Mouse (Mus musculus) CD4-positive helper T cell, adult 2 months (primary cell): ENCODE measurements around the gene Il2.
A peak's percentile ranks its signal among the peaks of the same experiment; 100 is the strongest.

ENCODE experiments used
- DNase-seq: peaks from one replicate; pipeline ENCODE4 v3.0.0-alpha.2; 2012; ENCODE audit warnings: low read depth, missing footprints, low spot score

Gene Il2

GRCm38 (mm10) chr3:37125655-37126054 is at the start of gene Il2:
Il2 (minus strand) TSS chr3:37125959.
- DNase-seq, result peak; percentile 62

DNA sequence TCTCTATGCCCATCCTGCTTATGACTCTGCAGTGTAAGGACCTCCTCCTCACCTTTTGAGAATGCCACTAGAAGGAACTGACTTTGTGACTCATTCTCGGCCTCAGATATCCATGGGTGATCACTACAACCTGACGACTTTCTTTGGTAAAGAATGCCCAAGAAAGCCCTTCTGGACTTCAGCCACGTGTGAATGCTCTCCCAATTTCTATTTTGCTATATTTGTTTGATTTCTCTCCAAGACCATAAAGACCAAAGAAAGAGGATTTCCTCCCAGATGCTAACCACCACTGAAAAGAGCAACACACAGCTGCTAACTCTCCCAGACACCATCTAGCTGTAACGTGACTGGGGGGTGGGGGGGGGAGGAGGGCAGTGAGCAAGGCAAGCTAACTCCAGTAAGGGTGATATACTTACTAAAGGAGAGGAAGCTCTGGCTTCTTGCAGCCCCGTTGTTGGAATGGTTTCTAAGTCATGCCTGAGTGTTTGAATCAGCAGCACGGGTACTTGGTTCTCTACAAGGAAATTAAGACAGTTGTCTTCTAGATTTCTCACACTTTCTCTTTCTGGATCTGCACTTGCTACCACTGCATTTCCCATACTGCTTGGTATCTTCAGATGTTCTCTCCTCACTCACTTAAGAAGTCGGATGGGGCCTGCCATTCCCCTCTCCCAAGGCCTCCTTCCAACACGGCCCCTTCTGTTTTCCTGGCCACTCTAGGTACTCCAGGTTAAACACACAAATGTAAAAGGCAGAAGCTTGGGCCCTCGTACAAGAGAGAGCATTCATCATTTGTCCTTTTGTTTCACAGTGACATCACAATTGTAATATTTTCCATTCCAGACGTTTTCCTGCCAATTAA is 49.2 kb upstream of the Il2 start:
- DNase-seq, result peak; percentile 53

DNA sequence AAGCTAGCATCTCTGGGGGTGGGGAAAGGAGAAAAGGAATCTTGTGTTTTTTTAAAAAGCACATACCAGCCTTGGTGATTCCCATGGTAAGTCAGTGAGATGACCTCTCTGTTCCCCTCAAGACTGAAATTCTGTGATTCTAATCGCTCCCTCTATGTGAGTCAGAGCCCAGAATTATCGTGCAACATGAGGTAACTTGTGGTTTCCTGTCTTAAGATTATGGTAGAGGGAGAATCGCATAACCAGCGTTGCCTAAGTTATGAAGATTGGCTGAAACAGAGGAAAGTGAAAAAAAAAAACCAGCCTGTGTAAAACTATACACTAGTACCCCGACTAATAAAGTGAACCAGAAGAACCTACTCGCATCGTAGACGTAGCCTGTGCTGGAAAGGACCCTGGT is 47.5 kb upstream of the Il2 start:
- DNase-seq, result peak; percentile 82

GRCm38 (mm10) chr3:37169283-37169682 is 43.5 kb upstream of the Il2 start:
- no peak for DNase-seq

- DNase-seq, result peak; percentile 39
Measured at GRCm38 (mm10) chr3:37161096-37161495, 35.3 kb upstream of the Il2 start.

DNA sequence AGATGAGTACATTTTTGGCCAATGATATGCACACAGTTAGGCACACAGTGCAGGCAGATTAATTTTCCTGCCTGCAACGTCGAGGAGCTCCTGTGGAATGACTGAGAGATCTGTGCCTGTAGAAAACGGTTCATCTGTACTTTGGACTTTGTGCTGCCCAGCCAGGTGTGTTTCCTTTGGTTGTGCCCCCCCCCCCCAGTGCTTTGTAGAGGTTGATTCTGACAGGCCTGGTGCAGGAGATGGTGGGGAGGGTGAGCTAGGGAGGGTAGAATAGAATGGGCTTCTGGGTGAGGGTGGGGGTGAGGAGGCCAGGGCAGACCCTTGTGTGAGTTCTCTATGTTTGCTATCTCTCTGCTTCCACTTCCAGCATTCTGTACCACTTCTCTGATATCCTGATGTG is 32.5 kb upstream of the Il2 start:
- DNase-seq, result no peak

GRCm38 (mm10) chr3:37157082-37157481 is 31.3 kb upstream of the Il2 start:
- DNase-seq, result peak; percentile 74

- no peak for DNase-seq
Measured at GRCm38 (mm10) chr3:37154396-37154795, 28.6 kb upstream of the Il2 start.

- peak; percentile 54 for DNase-seq
Measured at GRCm38 (mm10) chr3:37153004-37153403, 27.2 kb upstream of the Il2 start.

DNA sequence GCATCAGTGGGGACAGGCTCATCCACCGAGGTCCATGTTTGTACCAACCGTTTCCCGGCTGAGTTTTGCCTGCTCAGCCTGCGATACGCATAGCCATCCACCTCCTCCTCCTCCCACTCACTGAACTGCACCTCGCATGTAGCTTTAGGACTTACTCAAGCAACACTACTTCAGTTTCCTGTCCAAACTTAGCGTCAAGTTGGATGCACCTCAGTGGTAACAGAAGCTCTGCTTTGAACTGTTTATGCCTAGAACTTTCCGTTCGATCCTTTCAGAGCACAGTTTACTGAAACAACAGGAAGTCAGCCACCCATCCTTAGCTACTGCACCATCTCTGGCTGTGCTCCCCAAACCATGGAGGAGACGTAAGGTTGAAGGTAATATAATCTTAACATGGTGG is 26.5 kb upstream of the Il2 start:
- peak; percentile 75 for DNase-seq

DNA sequence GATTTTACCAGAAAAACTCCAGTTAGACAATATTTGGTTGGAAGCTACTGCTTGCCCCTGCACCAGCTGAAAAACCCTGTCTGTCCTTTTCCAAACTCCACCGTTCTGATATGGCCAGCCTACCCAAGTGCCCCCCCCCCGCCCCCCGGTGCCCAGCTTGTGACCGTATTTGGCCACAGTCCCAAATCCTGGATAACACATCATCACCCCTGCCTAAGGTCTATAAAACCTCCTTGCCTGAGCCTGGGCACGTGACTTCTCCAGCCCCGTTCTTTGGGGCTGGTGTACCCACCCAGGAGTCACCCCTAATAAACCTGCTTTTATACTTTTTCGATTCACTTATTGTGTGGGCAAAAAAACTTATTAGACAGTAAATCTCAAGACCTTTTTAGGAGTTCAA is 21.1 kb upstream of the Il2 start:
- no peak for DNase-seq

DNA sequence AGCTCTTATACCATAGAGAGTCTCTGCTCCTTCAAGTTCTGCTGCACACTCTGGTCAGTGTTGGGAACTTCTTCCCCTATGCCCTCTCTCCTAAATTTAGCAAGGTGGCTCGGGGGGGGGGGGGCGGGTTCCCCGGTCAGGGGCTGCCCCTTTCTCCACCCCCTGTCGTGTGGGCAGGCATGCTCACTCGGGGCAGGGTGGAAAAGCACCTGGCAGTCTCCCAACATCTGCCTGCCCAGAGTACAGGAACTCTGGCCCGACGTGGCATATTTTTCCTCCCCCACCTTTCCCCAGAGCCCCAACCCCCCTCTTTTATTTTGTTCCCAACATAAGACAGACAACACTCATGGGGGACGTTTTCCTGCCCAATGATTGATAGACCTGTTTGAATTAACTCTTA is 20.6 kb upstream of the Il2 start:
- no peak for DNase-seq

- DNase-seq, result no peak
Measured at GRCm38 (mm10) chr3:37144979-37145378, 19.2 kb upstream of the Il2 start.

DNA sequence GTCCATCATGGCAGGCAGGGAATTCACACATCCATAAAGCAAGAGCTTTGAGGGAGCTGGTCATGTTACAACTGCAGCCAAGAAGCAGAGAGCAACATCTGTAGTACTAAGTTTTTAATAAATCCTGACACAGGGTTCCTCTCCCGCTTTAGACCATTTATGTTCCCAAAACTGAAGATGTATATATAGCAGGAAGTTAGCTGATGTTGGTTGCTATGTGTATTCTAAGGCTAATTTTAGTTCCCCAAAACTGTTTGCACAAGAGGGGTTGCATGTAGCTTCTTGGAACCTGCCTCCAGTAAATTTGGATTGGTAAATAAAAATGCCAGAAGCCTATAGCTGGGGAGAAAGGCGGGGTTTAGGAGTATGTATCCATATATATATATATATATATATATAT is 16.1 kb upstream of the Il2 start:
- DNase-seq, result no peak

GRCm38 (mm10) chr3:37140168-37140906 is 14.6 kb upstream of the Il2 start:
- DNase-seq, result no peak

- no peak for DNase-seq
Measured at GRCm38 (mm10) chr3:37139192-37139591, 13.4 kb upstream of the Il2 start.

GRCm38 (mm10) chr3:37137231-37137630 is 11.5 kb upstream of the Il2 start:
- no peak for DNase-seq

DNA sequence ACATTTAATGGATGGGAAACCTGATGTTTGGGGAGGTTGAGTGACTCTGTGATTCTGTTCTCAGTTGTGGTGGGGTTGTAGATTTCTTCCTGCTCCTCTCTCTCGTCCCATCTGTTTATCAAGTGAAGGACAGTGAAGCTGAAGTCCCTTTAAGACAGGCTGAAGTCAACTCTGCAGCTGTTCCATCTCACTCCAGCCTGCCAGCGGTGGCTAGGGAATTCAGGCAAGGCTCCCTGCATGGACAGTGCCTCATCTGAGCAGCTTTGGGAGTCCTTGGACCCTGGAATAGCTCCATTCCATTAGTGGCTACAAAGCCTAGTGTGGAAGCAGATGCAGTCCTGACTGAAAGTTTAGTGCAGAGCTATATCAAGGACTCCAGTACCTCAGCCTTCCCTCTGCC is 3.3 kb upstream of the Il2 start:
- no peak for DNase-seq

GRCm38 (mm10) chr3:37128269-37128668 is 2.5 kb upstream of the Il2 start:
- DNase-seq, result peak; percentile 40

DNA sequence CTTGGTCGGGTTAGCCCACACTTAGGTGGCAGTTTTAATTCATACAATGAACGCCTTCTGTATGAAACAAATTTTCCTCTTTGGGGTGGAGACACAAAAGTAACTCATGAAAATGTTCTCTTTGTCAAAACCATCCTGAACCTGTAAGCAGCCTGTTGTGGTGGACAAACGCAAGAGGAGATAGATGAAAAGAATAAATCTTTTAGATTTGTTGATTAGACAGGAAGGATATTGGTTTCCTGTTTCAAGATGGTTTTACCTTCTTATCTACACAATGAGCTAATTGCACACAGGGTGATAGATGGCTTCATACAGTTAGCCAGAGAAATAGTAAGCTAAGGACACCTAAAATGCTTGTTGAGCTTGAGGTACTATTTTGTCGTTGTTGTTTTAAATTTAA is 403 bp upstream of the Il2 start:
- DNase-seq, result peak; percentile 53

DNA sequence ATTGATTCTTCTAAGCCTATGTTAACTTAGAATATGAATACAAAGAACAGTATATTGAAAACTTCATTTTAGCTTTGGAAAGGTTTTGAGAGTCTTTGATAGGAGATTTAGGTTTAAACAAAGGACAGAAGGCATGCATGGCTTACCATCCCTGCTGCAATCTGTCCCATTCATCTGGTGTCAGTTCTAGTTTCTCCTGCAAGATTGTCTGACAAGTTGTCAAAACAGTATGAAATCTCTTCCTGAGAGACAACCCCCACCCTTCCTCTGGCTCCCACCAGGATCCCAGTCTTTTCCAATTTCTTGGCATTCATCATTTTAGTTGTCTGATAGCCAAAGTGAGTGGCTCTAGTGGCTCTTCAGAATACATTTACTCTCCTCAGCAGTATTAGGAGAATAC is 35.0 kb downstream of the Il2 start:
- no peak for DNase-seq

GRCm38 (mm10) chr3:37084860-37085259 is 40.9 kb downstream of the Il2 start:
- no peak for DNase-seq

- DNase-seq, result peak; percentile 41
Measured at GRCm38 (mm10) chr3:37073211-37073610, 52.5 kb downstream of the Il2 start.
